18 mouse cellular contexts compared by ENCODE assay signal in the genomic region with DNA sequence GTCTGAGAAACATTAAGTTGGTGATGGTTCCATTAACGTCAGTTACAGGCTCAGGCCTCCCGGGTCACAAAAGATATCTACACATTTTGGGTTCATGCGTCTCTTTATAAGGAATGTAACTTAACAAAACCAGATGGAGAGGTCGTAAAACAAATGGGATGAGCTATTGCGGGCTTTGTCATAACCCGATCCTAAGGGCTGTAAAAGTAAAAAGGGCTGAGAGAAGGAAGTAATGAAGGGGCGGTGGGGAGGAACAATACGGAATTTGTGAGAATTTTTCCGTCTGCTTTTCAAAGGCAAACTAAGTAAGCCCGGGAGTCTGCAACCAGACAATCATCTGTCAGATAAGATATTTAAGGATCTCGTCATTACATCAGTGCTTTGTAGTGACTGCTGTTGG.
"Had no signal": no experiment of that assay in that cellular context is flagged by ENCODE, and none has a peak within 500 bp of the region (broad histone marks: within the 10 kb centered on the region; RNA-seq: fewer than 3 reads in every experiment).

No protein-coding gene starts in this region.

- DNase-seq: lung, adult 18-20 months; lung, embryonic 14.5 days; lung, postnatal 10 days; lung, postnatal 4 days; retina, postnatal 1 day; right cerebral cortex, adult 18-20 months; right cerebral cortex, postnatal 25 days; right cerebral cortex, postnatal 4 days; spleen, adult 18-20 months; thymus, adult 18-20 months; thymus, postnatal 14 days; thymus, postnatal 36 days had no signal

- H3K36me3 ChIP-seq: midbrain, embryonic 10.5 days; midbrain, embryonic 13.5 days; midbrain, embryonic 15.5 days; neural tube, embryonic 13.5 days; neural tube, embryonic 15.5 days had no signal

- H3K27ac ChIP-seq: midbrain, embryonic 10.5 days; midbrain, embryonic 13.5 days; midbrain, embryonic 15.5 days; neural tube, embryonic 13.5 days; neural tube, embryonic 15.5 days had no signal

- H3K4me1 ChIP-seq: midbrain, embryonic 10.5 days; midbrain, embryonic 13.5 days; midbrain, embryonic 15.5 days had no signal

- H3K4me3 ChIP-seq: midbrain, embryonic 10.5 days; midbrain, embryonic 13.5 days; midbrain, embryonic 15.5 days; myocyte; neural tube, embryonic 13.5 days; neural tube, embryonic 15.5 days had no signal

- H3K4me2 ChIP-seq: lung, embryonic 14.5 days; midbrain, embryonic 13.5 days; midbrain, embryonic 15.5 days; neural tube, embryonic 13.5 days; neural tube, embryonic 15.5 days had no signal

- H3K9me3 ChIP-seq: midbrain, embryonic 13.5 days; midbrain, embryonic 15.5 days; neural tube, embryonic 13.5 days; neural tube, embryonic 15.5 days had no signal

- ATAC-seq: midbrain, embryonic 13.5 days; midbrain, embryonic 15.5 days had no signal

- H3K9ac ChIP-seq: lung, embryonic 14.5 days; midbrain, embryonic 13.5 days; midbrain, embryonic 15.5 days; neural tube, embryonic 13.5 days; neural tube, embryonic 15.5 days had no signal

- H3K27me3 ChIP-seq: midbrain, embryonic 13.5 days; midbrain, embryonic 15.5 days; neural tube, embryonic 13.5 days; neural tube, embryonic 15.5 days had no signal
